Mouse (Mus musculus) frontal cortex, postnatal 36 days (tissue): ENCODE data around the gene Gm3373.
"Not testable (repeated sequence)": the region's sequence is repeated elsewhere in the genome, so short reads cannot be mapped to it uniquely, and the experiment has no call there.

ENCODE experiments used
- DNase-seq, 2 experiments: peaks; one replicate each; pipeline ENCODE4 v3.0.0; 2022; ENCODE audit warnings: low spot score in 2 of 2

Gm3373 gene

DNA sequence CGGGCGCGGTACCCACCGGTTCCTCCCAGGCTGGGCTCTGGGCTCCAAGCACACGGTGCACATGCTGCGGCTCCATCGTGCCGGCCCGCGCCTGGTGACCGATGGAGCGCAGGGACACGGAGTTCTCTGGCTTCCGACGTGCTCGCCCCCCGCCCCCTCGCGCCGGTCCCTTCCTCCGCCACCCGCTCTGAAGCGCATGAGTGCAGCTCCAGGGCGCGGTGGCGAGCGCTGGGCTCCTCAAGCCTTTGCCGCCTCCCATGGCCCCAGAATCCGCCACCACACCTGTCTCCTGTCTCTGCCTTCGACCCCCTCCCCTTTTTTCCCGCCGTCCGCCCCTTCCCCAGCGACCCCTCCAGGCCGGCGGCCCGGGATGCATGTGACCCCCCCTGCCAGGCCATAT is at the start of gene Gm3373:
Gm3373 (minus strand) TSS at position 101 of the 400 bp plus-strand sequence.
- DNase-seq, result not testable (repeated sequence)

DNA sequence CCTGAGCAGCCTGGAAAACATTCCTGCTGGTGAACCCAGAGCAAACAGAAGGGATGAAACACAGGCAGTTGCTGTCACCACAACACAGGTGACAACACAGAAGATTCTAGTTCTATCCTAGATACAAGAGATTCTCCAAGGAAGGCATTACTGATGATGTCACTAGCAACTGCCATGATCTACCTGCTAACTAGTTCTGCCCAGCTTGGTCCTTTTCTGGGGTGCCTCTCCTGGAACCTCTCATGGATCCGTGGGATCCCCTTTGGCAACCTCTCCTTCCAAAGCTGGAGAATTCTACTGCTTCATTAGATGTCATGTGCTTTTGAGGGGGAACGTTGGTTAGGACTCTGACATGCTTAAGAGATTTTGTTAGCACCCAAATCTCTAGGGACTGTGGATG is 54.0 kb downstream of the Gm3373 start, which contains the start of gene Gm9603:
Gm9603 (minus strand) TSS at position 101 of the 400 bp plus-strand sequence.
- DNase-seq, result not testable (repeated sequence)
